Mouse (Mus musculus) regulatory T cell (primary cell): ENCODE measurements around the gene 2010003K11Rik.
"Not testable (repeated sequence)": the region's sequence is repeated elsewhere in the genome, so short reads cannot be mapped to it uniquely, and the experiment has no call there.

Experiments used
- in situ Hi-C: fragments of 300-600 bp; cut with MboI, MseI; formaldehyde crosslinking; loops from one replicate; pipeline ENCODE4 v1.15.1; 2025; ENCODE audit warnings: high pct_unique_total_duplicates

2010003K11Rik gene

DNA sequence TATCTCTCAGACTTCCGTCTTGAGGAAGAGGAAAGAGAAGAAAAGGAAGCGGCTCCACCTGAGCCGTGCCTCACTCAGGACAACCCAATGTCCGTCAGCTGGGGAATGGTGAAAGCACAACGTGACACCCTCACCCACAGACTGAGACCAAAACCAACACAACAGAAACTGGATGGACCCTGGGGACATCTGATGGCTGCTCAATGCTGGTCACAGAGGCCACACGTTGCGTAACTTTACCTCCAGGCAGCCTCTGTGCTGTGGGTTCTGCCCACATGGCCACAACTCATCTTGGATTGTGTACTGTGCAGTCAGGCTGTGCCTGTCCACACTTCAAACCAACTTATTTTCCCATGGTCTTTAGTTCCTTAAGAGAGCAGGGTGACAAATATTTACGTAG is 36.4 kb downstream of the 2010003K11Rik start:
- in situ Hi-C loops: no loop called here

DNA sequence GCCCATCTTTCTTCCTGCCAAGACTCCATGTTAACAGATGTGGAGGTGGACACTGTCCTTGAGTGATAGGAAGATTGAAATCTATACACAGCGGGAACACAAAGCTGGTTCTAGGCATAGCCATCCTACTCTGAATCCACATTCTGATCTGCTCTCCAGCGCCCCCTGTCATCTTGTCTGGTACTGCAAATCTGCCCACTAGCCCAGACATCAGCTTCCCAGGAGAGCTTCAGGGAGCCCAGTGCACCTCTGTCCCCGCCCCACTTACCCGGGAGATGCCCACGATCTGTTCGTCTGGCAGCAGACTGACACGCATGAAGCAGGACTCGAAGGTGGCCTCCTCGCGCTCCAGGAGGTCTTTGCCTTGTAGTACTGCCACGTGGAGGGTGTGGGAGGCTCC is 42.2 kb downstream of the 2010003K11Rik start:
- in situ Hi-C loops: no loop called here

DNA sequence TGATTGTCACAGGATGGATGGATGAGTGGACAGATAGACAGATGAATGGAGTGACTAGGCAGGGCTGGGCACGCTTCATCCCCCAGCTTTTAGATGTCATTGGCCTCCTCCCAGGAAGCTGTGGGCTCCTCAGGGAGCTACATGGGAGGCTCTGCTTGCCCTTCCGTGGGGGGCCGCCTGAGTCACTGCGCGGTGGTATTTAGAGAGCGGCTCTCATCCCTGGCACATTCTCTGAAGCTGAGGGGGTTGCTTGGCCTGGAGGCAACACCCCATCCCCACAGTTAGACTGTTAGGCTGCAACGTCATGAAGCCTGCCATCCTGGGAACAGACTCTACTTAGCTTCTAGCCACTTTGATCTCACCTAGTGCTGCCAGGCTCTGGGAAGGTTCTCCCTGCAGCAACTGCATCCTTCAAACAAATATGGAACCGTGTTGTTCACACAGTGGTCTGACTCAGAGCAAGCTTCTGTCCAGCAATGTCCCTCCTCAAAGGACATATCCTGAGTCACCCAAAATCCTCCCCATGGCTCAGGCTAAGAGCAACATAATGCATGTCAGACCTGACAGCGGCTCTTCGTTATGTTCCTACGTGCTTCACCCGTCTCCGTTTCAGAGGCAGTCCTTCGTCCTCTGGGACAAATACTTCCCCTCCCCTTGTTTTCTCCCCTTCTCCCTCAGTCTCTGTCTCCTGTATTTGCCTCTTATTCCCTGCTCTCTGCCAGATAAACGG is 43.1 kb downstream of the 2010003K11Rik start:
- in situ Hi-C loops: no loop called here

DNA sequence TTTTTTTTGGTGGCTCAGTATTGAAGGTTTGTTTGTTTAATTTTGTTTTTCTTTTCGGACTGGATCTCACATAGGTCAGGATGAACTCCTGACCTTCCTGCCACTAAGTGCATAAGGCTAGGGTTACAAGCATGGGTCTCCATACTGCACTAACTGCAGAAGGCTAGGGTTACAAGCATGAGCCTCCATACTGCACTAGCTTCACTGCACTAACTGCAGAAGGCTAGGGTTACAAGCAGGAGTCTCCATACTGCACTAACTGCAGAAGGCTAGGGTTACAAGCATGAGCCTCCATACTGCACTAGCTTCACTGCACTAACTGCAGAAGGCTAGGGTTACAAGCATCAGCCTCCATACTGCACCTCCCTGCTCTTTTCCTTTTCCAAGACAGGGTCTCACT is 44.3 kb downstream of the 2010003K11Rik start:
- in situ Hi-C loops: not testable (repeated sequence)

DNA sequence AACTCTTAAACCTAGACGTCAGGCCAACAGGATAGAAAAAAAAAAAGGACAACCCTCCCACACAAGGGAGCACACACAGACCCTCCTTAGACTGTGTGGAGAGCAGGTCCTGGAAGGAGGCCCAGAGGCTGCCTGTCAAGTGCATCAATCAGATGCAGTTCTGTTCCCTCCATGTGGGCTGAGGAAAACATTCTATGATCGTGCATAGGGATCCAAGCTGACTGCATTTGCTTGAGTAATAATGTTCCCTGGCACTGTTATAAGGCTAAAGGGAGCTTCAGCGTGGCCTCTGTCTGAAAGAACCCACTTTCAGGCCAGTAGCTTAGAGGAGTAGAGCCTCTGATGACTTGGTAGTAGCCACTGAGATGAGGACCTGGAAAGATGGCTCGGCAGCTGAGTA is 45.9 kb downstream of the 2010003K11Rik start:
- in situ Hi-C loops: no loop called here

DNA sequence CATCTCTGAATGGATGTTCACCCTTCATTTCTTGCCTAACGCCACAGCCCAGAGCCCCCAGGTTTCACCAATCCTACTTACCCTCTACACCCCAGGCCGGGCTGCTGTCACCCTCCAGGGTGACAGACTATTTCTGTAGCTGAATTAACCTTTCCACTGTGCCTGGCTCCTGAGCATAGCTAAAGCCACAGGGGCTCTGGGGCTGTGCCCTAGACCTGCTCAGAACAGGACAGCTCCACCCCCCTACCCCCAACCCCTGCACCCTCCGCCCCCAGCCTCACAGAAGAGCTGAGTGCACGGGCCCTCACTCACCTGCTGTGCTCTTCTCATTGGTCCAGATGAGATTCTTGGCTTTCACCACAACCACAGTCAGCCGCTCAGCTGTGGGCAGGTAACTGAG is 46.4 kb downstream of the 2010003K11Rik start:
- in situ Hi-C loops: no loop called here

DNA sequence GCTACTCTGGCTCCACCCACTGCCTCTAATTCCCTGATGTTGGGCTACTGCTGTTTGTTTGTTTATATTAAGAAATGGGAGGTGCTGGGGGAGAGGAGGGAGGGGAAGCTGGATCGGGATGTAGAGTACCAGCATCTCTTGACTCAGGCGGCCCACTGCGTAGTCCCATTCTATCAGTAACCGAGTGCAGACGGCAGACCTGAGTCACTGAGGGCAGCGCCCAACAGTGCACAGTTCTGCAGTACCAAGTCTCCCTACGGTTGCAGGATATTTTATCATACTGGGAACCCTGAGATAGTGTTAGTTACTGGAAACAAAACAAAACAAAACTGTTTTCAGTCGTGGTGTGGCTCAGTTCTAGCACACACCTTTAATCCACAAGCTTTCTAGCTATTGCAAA is 47.3 kb downstream of the 2010003K11Rik start:
- in situ Hi-C loops: no loop called here

DNA sequence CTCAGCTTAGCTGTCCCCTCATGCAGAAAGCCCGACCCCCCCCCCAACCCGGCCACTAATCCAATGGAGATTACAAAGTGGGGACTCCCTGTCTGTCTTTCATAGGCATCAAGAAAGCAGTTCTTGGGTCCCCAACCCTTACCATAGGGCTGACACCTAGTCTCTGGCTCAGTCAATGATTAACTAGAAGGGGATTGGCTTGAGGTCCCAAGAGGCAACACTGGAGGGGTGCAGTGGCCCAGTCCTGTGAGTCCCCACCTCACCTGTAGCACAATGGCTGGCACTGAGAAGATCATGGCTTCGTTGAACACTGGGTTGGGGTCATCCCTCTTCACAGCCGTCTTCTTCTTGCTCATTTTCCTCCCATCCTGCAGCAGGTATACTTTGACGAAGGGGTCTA is 47.7 kb downstream of the 2010003K11Rik start:
- in situ Hi-C loops: no loop called here

DNA sequence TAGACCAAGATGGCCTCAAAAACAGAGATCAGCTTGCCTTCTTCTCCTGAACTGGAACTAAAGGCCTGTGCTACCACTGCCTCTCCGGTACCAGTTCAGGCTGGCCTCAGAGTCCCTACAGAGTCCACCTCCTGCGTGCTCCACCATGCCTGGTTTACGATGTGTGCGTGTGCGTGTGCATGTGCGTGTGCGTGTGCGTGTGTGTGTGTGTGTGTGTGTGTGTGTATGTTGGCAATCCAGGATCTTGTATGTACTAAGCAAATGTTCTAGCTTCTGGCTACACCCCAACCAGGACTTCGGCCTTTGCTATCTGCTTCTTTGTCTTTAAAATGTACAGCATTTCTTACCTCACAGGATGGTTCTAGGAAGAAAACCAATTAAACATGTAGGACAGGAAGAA is 49.2 kb downstream of the 2010003K11Rik start:
- in situ Hi-C loops: no loop called here

DNA sequence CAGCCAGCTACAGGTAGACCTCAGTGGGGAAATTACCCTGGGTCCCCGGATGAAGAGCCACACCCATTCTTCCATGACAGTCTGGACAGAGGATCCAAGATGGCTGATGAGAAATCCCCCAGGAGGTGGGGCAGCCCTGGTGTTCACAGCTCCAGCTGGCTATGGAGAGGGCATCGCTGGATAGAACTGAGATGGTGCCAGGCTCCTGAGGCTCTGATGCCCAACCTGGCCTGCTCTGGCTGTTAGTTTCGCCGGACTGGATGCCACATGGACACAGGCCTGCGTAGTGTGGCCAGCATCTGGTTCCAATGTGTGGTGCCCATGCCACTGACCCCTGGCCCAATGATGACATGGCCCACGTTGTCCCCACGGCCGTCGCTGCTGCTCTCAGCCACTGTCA is 50.9 kb downstream of the 2010003K11Rik start:
- in situ Hi-C loops: no loop called here
